Comparison of ENCODE assay signal across 19 mouse cellular contexts in genomic region chr6:143900871-143901270, GRCm38 (mm10).
"Had no signal": no experiment of that assay in that cellular context is flagged by ENCODE, and none has a peak within 500 bp of the region (broad histone marks: within the 10 kb centered on the region; RNA-seq: fewer than 3 reads in every experiment).

No protein-coding gene starts in this region.

- H3K27ac ChIP-seq: intestine, embryonic 15.5 days; limb, embryonic 12.5 days; limb, embryonic 15.5 days; liver, embryonic 13.5 days; lung, embryonic 15.5 days; macrophage; midbrain, embryonic 12.5 days; midbrain, embryonic 15.5 days; neural tube, embryonic 13.5 days had no signal

- H3K27me3 ChIP-seq: intestine, embryonic 15.5 days; limb, embryonic 12.5 days; limb, embryonic 15.5 days; liver, embryonic 13.5 days; lung, embryonic 15.5 days; midbrain, embryonic 15.5 days; neural tube, embryonic 13.5 days had no signal

- ATAC-seq: intestine, embryonic 15.5 days; midbrain, embryonic 15.5 days had no signal

- H3K9ac ChIP-seq: intestine, embryonic 15.5 days; limb, embryonic 12.5 days; limb, embryonic 15.5 days; liver, embryonic 13.5 days; lung, embryonic 15.5 days; midbrain, embryonic 12.5 days; midbrain, embryonic 15.5 days; neural tube, embryonic 13.5 days had no signal

- H3K4me3 ChIP-seq: intestine, embryonic 15.5 days; limb, embryonic 12.5 days; limb, embryonic 15.5 days; liver, embryonic 13.5 days; lung, embryonic 15.5 days; midbrain, embryonic 12.5 days; midbrain, embryonic 15.5 days; myocyte; neural tube, embryonic 13.5 days had no signal

- DNase-seq: kidney, adult 18-20 months; kidney, adult 9 months; kidney, postnatal 14 days; kidney, postnatal 4 days; left cerebral cortex, postnatal 4 days; liver, embryonic 13.5 days; lung, adult 18-20 months; lung, postnatal 14 days; thymus, adult 18-20 months; thymus, postnatal 36 days had no signal

- H3K9me3 ChIP-seq: intestine, embryonic 15.5 days; limb, embryonic 12.5 days; limb, embryonic 15.5 days; liver, embryonic 13.5 days; lung, embryonic 15.5 days; midbrain, embryonic 12.5 days; midbrain, embryonic 15.5 days; neural tube, embryonic 13.5 days had no signal

- H3K4me2 ChIP-seq: intestine, embryonic 15.5 days; limb, embryonic 12.5 days; limb, embryonic 15.5 days; liver, embryonic 13.5 days; lung, embryonic 15.5 days; midbrain, embryonic 12.5 days; midbrain, embryonic 15.5 days; neural tube, embryonic 13.5 days had no signal

- H3K4me1 ChIP-seq: intestine, embryonic 15.5 days; limb, embryonic 15.5 days; liver, embryonic 13.5 days; lung, embryonic 15.5 days had no signal

- H3K36me3 ChIP-seq: intestine, embryonic 15.5 days; limb, embryonic 15.5 days; liver, embryonic 13.5 days; lung, embryonic 15.5 days; midbrain, embryonic 12.5 days; midbrain, embryonic 15.5 days; neural tube, embryonic 13.5 days had no signal
